Mouse (Mus musculus) erythroblast, embryonic 14.5 days (primary cell): Measurements from ENCODE around the gene Odf3l2.

Experiments
- GATA1 ChIP-seq: IDR thresholded peaks from 2 replicates; pipeline ENCODE4 v1.6.1; 2012; ENCODE audit warnings: low read length, inconsistent platforms, mixed read lengths
- TAL1 ChIP-seq: IDR thresholded peaks from 3 replicates; pipeline ENCODE4 v1.6.1; 2012; ENCODE audit warnings: low read length, inconsistent platforms, mixed read lengths

- TF ChIP-seq TAL1 (no peak), GATA1 (no peak)
Observed at GRCm38 (mm10) chr10:79654946-79655395, 9.4 kb upstream of the Odf3l2 start.
